ENCODE assay signal across 8 mouse cellular contexts in genomic region chr7:44860576-44861428, GRCm38 (mm10). TPM values are rescaled to one million over a fixed set of nuclear protein-coding genes. Genes with fewer than 3 reads are reported as not detected.
DNase-seq lines count a peak whose midpoint lies in the region; ATAC-seq and TF ChIP-seq lines count a peak whose summit lies in the region.

No protein-coding gene starts in this region.

- in situ Hi-C loops in ES-E14 (cut with MboI; ENCODE audit: low sequenced_read_pairs in 2 of 2, unreplicated experiment in 2 of 2): no loop called here

- H3K27ac ChIP-seq in ES-E14 (ENCODE audit: insufficient read depth, low read depth, low read length, poor library complexity, severe bottlenecking): no peak overlapping the region

- peaks cover 41% of the 10 kb centered on the region for H3K36me3 ChIP-seq in ES-E14 (ENCODE audit: control insufficient read depth, insufficient read depth, low read length, poor library complexity, severe bottlenecking)
- peaks cover 69% of the 10 kb centered on the region for H3K36me3 ChIP-seq in megakaryocyte, embryonic 14.5 days (replicated peaks; ENCODE audit: low read length)

- peaks cover 5 to 8% of the 10 kb centered on the region in 2 experiments; a peak in 2 of 4 replicates for H3K4me1 ChIP-seq in ES-E14 (ENCODE audit: control insufficient read depth in 2 of 2, insufficient read depth in 2 of 2, low read length in 2 of 2, poor library complexity in 1 of 2)
- peaks cover 89% of the 10 kb centered on the region for H3K4me1 ChIP-seq in megakaryocyte, embryonic 14.5 days

- DNase-seq in adrenal gland, adult (ENCODE audit: inconsistent age in 2 of 2, low spot score in 1 of 2): peak; percentile 75 to 91
- no peak for DNase-seq in adrenal gland, adult 8-10 months
- DNase-seq in ES-E14 (ENCODE audit: low read depth, low spot score): no peak
- peak; percentile 71 to 79 for DNase-seq in kidney, postnatal 25 days
- peak; percentile 65 for DNase-seq in right cerebral cortex, postnatal 25 days

- H3K27me3 ChIP-seq in megakaryocyte, embryonic 14.5 days (replicated peaks): no peaks in the 10 kb centered on the region

- no peak overlapping the region for H3K9ac ChIP-seq in ES-E14 (ENCODE audit: insufficient read depth, low read depth, low read length, poor library complexity, severe bottlenecking)

- H3K4me3 ChIP-seq in ES-E14 (ENCODE audit: insufficient read depth in 1 of 2, low read depth in 1 of 2, low read length in 2 of 2, poor library complexity in 1 of 2, severe bottlenecking in 1 of 2): no peak overlapping the region
- peak overlapping the region; percentile 55 for H3K4me3 ChIP-seq in megakaryocyte, embryonic 14.5 days (replicated peaks)

- peak; percentile 34; the same call in 1 of the 2 replicates for ATAC-seq in common myeloid progenitor, adult 5-6 weeks (replicated peaks; ENCODE audit: low read depth, poor library complexity, severe bottlenecking)
- peak; percentile 23; the same call in 1 of the 2 replicates for ATAC-seq in granulocyte monocyte progenitor cell, adult 5-6 weeks (replicated peaks; ENCODE audit: poor library complexity, severe bottlenecking)

- no peaks in the 10 kb centered on the region for H3K9me3 ChIP-seq in ES-E14 (ENCODE audit: control insufficient read depth, insufficient read depth, low read depth, low read length)
- no peaks in the 10 kb centered on the region for H3K9me3 ChIP-seq in megakaryocyte, embryonic 14.5 days

TF ChIP-seq in ES-E14, 5 proteins besides CTCF, POLR2A, EP300 and RAD21:
- TF ChIP-seq ZNF384 (IDR thresholded peaks at IDR 0.05; ENCODE audit: low read depth, low read length) (no peak), ZC3H11A (IDR thresholded peaks at IDR 0.05; ENCODE audit: borderline replicate concordance, low read depth, low read length) (0 out of 2 replicates have a peak, but pooled peaks have one; percentile 3), MAFK (IDR thresholded peaks at IDR 0.05; ENCODE audit: insufficient read depth, low read depth, low read length) (no peak), CHD2 (IDR thresholded peaks at IDR 0.05; ENCODE audit: low read depth, low read length) (no peak), HCFC1 (IDR thresholded peaks at IDR 0.05; ENCODE audit: borderline replicate concordance, insufficient read depth, low read length) (no peak)
TF ChIP-seq in ES-E14: peak in this region for 1.

RNA-seq across cellular contexts. Expression of gene Pnkp, which starts 3.9 kb away (rescaled TPM):
- 10 to 100 TPM; 46.6 to 56.6 (median 53.6) TPM for total RNA-seq in adrenal gland, adult 8-10 months (2022)
- 37.1 and 76.5 TPM in 2 replicates for total RNA-seq in ES-E14 (2012; rRNA removed)
- 16.6 and 26.5 TPM in 2 replicates for total RNA-seq in common myeloid progenitor, adult 5-6 weeks (2017)
- 61.3 and 65.7 TPM in 2 replicates for total RNA-seq in granulocyte monocyte progenitor cell, adult 5-6 weeks (2014; fragmentation: Nextera tagmentation)
- total RNA-seq in granulocyte monocyte progenitor cell, adult 5-6 weeks (2017): 51.0 and 79.6 TPM in 2 replicates
- polyA plus RNA-seq in megakaryocyte, embryonic 14.5 days (2012; ENCODE audit: insufficient read depth, low replicate concordance): 30.0 and 36.4 TPM in 2 replicates

RNA-seq across cellular contexts. Expression of gene Ptov1, which starts 8.8 kb away (rescaled TPM):
- 100 to 1,000 TPM; 273 to 304 (median 292) TPM for total RNA-seq in adrenal gland, adult 8-10 months (2022)
- 144 and 205 TPM in 2 replicates for total RNA-seq in ES-E14 (2012; rRNA removed)
- total RNA-seq in common myeloid progenitor, adult 5-6 weeks (2017): 31.7 and 39.4 TPM in 2 replicates
- 67.0 and 95.4 TPM in 2 replicates for total RNA-seq in granulocyte monocyte progenitor cell, adult 5-6 weeks (2014; fragmentation: Nextera tagmentation)
- 24.4 and 32.1 TPM in 2 replicates for total RNA-seq in granulocyte monocyte progenitor cell, adult 5-6 weeks (2017)
- 191 and 368 TPM in 2 replicates for polyA plus RNA-seq in megakaryocyte, embryonic 14.5 days (2012; ENCODE audit: insufficient read depth, low replicate concordance)

RNA-seq across cellular contexts. Expression of gene Tbc1d17, which starts 11.9 kb away (rescaled TPM):
- total RNA-seq in adrenal gland, adult 8-10 months (2022): 10 to 100 TPM; 69.4 to 94.9 (median 86.1) TPM
- total RNA-seq in ES-E14 (2012; rRNA removed): 31.5 and 55.7 TPM in 2 replicates
- 21.0 and 32.4 TPM in 2 replicates for total RNA-seq in common myeloid progenitor, adult 5-6 weeks (2017)
- 18.1 and 22.6 TPM in 2 replicates for total RNA-seq in granulocyte monocyte progenitor cell, adult 5-6 weeks (2014; fragmentation: Nextera tagmentation)
- 15.5 and 19.3 TPM in 2 replicates for total RNA-seq in granulocyte monocyte progenitor cell, adult 5-6 weeks (2017)
- 44.5 TPM in 2 replicates for polyA plus RNA-seq in megakaryocyte, embryonic 14.5 days (2012; ENCODE audit: insufficient read depth, low replicate concordance)

RNA-seq across cellular contexts. Expression of gene Akt1s1, which starts 12.0 kb away (rescaled TPM):
- total RNA-seq in adrenal gland, adult 8-10 months (2022): 100 to 1,000 TPM; 106 to 137 (median 120) TPM
- total RNA-seq in ES-E14 (2012; rRNA removed): 33.8 and 37.6 TPM in 2 replicates
- 19.7 and 29.0 TPM in 2 replicates for total RNA-seq in common myeloid progenitor, adult 5-6 weeks (2017)
- 18.2 and 25.0 TPM in 2 replicates for total RNA-seq in granulocyte monocyte progenitor cell, adult 5-6 weeks (2014; fragmentation: Nextera tagmentation)
- 22.8 and 26.5 TPM in 2 replicates for total RNA-seq in granulocyte monocyte progenitor cell, adult 5-6 weeks (2017)
- 372 and 2,506 TPM in 2 replicates for polyA plus RNA-seq in megakaryocyte, embryonic 14.5 days (2012; ENCODE audit: insufficient read depth, low replicate concordance)

RNA-seq across cellular contexts. Expression of gene Med25, which starts 31.7 kb away (rescaled TPM):
- 100 to 1,000 TPM in 2 of 4 experiments, 10 to 100 TPM in 2; 85.0 to 118 (median 96.5) TPM for total RNA-seq in adrenal gland, adult 8-10 months (2022)
- total RNA-seq in ES-E14 (2012; rRNA removed): 88.2 and 121 TPM in 2 replicates
- total RNA-seq in common myeloid progenitor, adult 5-6 weeks (2017): 12.3 and 13.3 TPM in 2 replicates
- 26.7 and 51.2 TPM in 2 replicates for total RNA-seq in granulocyte monocyte progenitor cell, adult 5-6 weeks (2014; fragmentation: Nextera tagmentation)
- total RNA-seq in granulocyte monocyte progenitor cell, adult 5-6 weeks (2017): 9.2 and 15.6 TPM in 2 replicates
- polyA plus RNA-seq in megakaryocyte, embryonic 14.5 days (2012; ENCODE audit: insufficient read depth, low replicate concordance): 249 and 952 TPM in 2 replicates

Comparison
In these comparisons a context has a peak if more than half of its experiments do, and no peak if none do; other contexts are left out.
1. DNase-seq: peak in adrenal gland, adult (2 of 2), kidney, postnatal 25 days (2 of 2) and right cerebral cortex, postnatal 25 days (single experiment); none in adrenal gland, adult 8-10 months (single experiment) and ES-E14 (single experiment).